Mouse (Mus musculus): ENCODE measurements at regions not wholly inside any gene's neighbourhood (a gene's known extent, or its start where the extent isn't known, plus 50 kb on each side); places are given as distances from the start of the nearest gene placed in this dataset.

- Histone ChIP-seq H3K9me3 (replicated peaks; ENCODE audit: insufficient read depth, low read length) (no peaks in the 10 kb centered on the region), H3K36me3 (ENCODE audit: control insufficient read depth in 1 of 2, insufficient read depth in 2 of 2, low read length in 2 of 2) (no peaks in the 10 kb centered on the region), H3K79me2 (ENCODE audit: control insufficient read depth, insufficient read depth, low read length, poor library complexity) (no peaks in the 10 kb centered on the region), H3K9ac (ENCODE audit: control insufficient read depth, low read depth, low read length, poor library complexity, severe bottlenecking) (no peak overlapping the region), H3K4me3 (ENCODE audit: control insufficient read depth in 1 of 2, insufficient read depth in 1 of 2, low read depth in 2 of 2, low read length in 2 of 2) (no peak overlapping the region), H3K27me3 (ENCODE audit: control insufficient read depth in 1 of 2, insufficient read depth in 2 of 2, low read length in 2 of 2) (peaks cover 0 to 1% of the 10 kb centered on the region in 2 experiments; a peak in 2 of 4 replicates), H3K27ac (ENCODE audit: control insufficient read depth, low read depth, low read length) (no peak overlapping the region), H3K4me1 (ENCODE audit: control insufficient read depth in 1 of 2, insufficient read depth in 2 of 2, low read length in 2 of 2) (no peaks in the 10 kb centered on the region)
- no peak for DNase-seq (ENCODE audit: low read depth, low spot score)
- TF ChIP-seq POLR2AphosphoS2 (IDR thresholded peaks at IDR 0.05; ENCODE audit: low read length) (no peak), MXI1 (IDR thresholded peaks at IDR 0.05; ENCODE audit: low read depth, low read length) (no peak), GABPA (IDR thresholded peaks at IDR 0.05; ENCODE audit: low read depth, low read length) (no peak), TCF12 (IDR thresholded peaks at IDR 0.05; ENCODE audit: low read depth, low read length) (no peak), RCOR1 (IDR thresholded peaks at IDR 0.05; ENCODE audit: low read depth, low read length) (no peak), TAL1 (IDR thresholded peaks at IDR 0.05; ENCODE audit: low read length) (no peak), MEF2A (IDR thresholded peaks at IDR 0.05; ENCODE audit: extremely low read depth, insufficient replicate concordance, low read depth, low read length, poor library complexity, severe bottlenecking) (no peak), EP300 (IDR thresholded peaks at IDR 0.05; ENCODE audit: low read depth in 1 of 2, low read length in 2 of 2) (no peak), JUND (IDR thresholded peaks at IDR 0.05; ENCODE audit: low read depth, low read length) (no peak), CHD2 (IDR thresholded peaks at IDR 0.05; ENCODE audit: low read length) (no peak), KAT2A (conservative IDR thresholded peaks at IDR 0.05; ENCODE audit: low read depth, low read length) (no peak), MAZ (IDR thresholded peaks at IDR 0.05; ENCODE audit: low read depth, low read length) (no peak), MYB (IDR thresholded peaks at IDR 0.05; ENCODE audit: low read depth, low read length) (no peak), MAX (IDR thresholded peaks at IDR 0.05; ENCODE audit: low read length) (no peak), NRF1 (IDR thresholded peaks at IDR 0.05; ENCODE audit: insufficient read depth, low read depth, low read length, poor library complexity, severe bottlenecking) (no peak), ETS1 (IDR thresholded peaks at IDR 0.05; ENCODE audit: low read depth, low read length) (no peak)
Measured at GRCm38 (mm10) chr19:35034408-35034807, 112.2 kb downstream of the Kif20b start.

DNA sequence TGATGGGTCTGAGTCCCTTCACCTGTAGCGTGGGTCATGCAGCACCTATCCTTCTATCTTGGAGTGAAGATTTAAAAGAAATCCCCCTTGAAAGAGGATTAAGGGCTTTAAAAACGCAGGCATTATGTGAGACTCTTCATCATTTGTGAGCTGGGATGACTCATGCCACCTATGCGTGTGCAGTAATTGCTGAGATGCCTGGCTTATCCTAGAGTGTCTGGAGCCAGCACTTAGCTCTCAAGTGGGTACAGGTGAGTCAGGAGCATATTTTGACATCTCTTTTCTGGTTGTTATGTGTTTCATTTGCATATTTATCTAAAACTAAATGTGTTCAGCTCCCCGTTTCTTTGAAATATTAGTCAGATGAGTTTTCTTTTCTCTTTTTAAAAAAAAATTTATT, 123.4 kb downstream of the Kif20b start:
- no peak overlapping the region for H3K4me3 ChIP-seq (ENCODE audit: control insufficient read depth in 1 of 2, insufficient read depth in 1 of 2, low read depth in 2 of 2, low read length in 2 of 2)
- no peak for DNase-seq (ENCODE audit: low read depth, low spot score)
- no peak overlapping the region for H3K9ac ChIP-seq (ENCODE audit: control insufficient read depth, low read depth, low read length, poor library complexity, severe bottlenecking)
- H3K4me1 ChIP-seq (ENCODE audit: control insufficient read depth in 1 of 2, insufficient read depth in 2 of 2, low read length in 2 of 2) = no peaks in the 10 kb centered on the region
- TF ChIP-seq RCOR1 (IDR thresholded peaks at IDR 0.05; ENCODE audit: low read depth, low read length) (no peak), NELFE (IDR thresholded peaks at IDR 0.05; ENCODE audit: low read depth, low read length) (no peak), MYB (IDR thresholded peaks at IDR 0.05; ENCODE audit: low read depth, low read length) (no peak), SMC3 (IDR thresholded peaks at IDR 0.05; ENCODE audit: low read depth, low read length) (no peak), JUND (IDR thresholded peaks at IDR 0.05; ENCODE audit: low read depth, low read length) (no peak), POLR2AphosphoS2 (IDR thresholded peaks at IDR 0.05; ENCODE audit: low read length) (no peak), MAFK (IDR thresholded peaks at IDR 0.05; ENCODE audit: borderline replicate concordance, low read depth, low read length) (no peak), ZMIZ1 (IDR thresholded peaks at IDR 0.05; ENCODE audit: low read depth, low read length) (no peak), UBTF (IDR thresholded peaks at IDR 0.05; ENCODE audit: borderline replicate concordance, insufficient read depth, low read depth, low read length) (no peak), USF1 (IDR thresholded peaks at IDR 0.05; ENCODE audit: low read depth, low read length) (no peak), GATA1 (IDR thresholded peaks at IDR 0.05; ENCODE audit: low read depth, low read length) (no peak), SIN3A (IDR thresholded peaks at IDR 0.05; ENCODE audit: low read length) (no peak)
- H3K27me3 ChIP-seq (ENCODE audit: control insufficient read depth in 1 of 2, insufficient read depth in 2 of 2, low read length in 2 of 2) = no peaks in the 10 kb centered on the region; a peak in 1 of 4 replicates
- no peaks in the 10 kb centered on the region for H3K9me3 ChIP-seq (replicated peaks; ENCODE audit: insufficient read depth, low read length)
- H3K79me2 ChIP-seq (ENCODE audit: control insufficient read depth, insufficient read depth, low read length, poor library complexity) = no peaks in the 10 kb centered on the region
- no peaks in the 10 kb centered on the region for H3K36me3 ChIP-seq (ENCODE audit: control insufficient read depth in 1 of 2, insufficient read depth in 2 of 2, low read length in 2 of 2)
- H3K27ac ChIP-seq (ENCODE audit: control insufficient read depth, low read depth, low read length) = no peak overlapping the region
